Comparison of ENCODE assay signal across 9 mouse cellular contexts in the genomic region with DNA sequence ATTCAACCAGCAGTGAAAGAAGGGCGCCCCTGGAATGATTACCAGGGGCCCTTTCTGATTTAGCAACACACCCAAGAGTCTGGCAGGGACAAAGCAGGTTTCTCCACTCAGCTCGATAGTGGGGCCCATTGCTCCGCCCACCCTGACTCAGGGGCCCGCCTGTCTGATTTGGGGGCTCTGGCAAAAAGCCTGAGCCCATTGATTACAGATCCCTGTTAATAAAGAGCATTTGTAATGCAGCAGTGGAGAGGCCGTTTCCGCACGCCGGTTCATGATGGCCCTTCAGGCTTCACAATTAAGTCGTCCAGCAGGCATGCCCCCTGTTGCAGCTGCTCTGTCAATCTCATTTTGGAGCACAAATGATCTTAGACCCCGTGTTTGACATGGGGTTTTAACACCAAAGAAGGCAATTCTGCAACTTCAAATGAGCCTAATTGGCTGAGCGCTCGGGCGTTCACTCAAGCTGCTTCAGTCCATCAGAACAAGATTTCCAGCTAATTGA.
DNase-seq lines count a peak whose midpoint lies in the region; ATAC-seq lines count a peak whose summit lies in the region.
"Had no signal": no experiment of that assay in that cellular context is flagged by ENCODE, and none has a peak within 500 bp of the region (broad histone marks: within the 10 kb centered on the region; RNA-seq: fewer than 3 reads in every experiment).

No protein-coding gene starts in this region.

- H3K4me2 ChIP-seq in intestine, embryonic 15.5 days (replicated peaks): no peak overlapping the region
- H3K4me2 ChIP-seq in intestine, embryonic 16.5 days (ENCODE audit: low read depth, low read length): no peak overlapping the region
- H3K4me2 ChIP-seq in hindbrain, embryonic 15.5 days: peak overlapping the region; percentile 60
- H3K4me2 ChIP-seq in neural tube, embryonic 11.5 days (ENCODE audit: low read depth): peak overlapping the region; percentile 40

- H3K27me3 ChIP-seq in intestine, embryonic 15.5 days (replicated peaks): no peaks in the 10 kb centered on the region
- H3K27me3 ChIP-seq in intestine, embryonic 16.5 days (replicated peaks; ENCODE audit: control insufficient read depth, insufficient read depth, low read length): no peaks in the 10 kb centered on the region
- peaks cover 18% of the 10 kb centered on the region for H3K27me3 ChIP-seq in embryonic facial prominence, embryonic 10.5 days (replicated peaks; ENCODE audit: low read depth, poor library complexity, severe bottlenecking)
- 0 out of 2 replicates have a peak, but pooled peaks cover 5% of the 10 kb centered on the region for H3K27me3 ChIP-seq in hindbrain, embryonic 15.5 days
- H3K27me3 ChIP-seq in neural tube, embryonic 11.5 days (ENCODE audit: control insufficient read depth, insufficient read depth, low read length): no peaks in the 10 kb centered on the region

- H3K4me1 ChIP-seq in intestine, embryonic 15.5 days (replicated peaks): 0 out of 2 replicates have a peak, but pooled peaks cover 4% of the 10 kb centered on the region
- H3K4me1 ChIP-seq in intestine, embryonic 16.5 days (ENCODE audit: control insufficient read depth, insufficient read depth, low read length): no peaks in the 10 kb centered on the region
- peaks cover 14% of the 10 kb centered on the region for H3K4me1 ChIP-seq in embryonic facial prominence, embryonic 10.5 days
- peaks cover 10% of the 10 kb centered on the region for H3K4me1 ChIP-seq in hindbrain, embryonic 15.5 days (replicated peaks)
- H3K4me1 ChIP-seq in neural tube, embryonic 11.5 days (ENCODE audit: control insufficient read depth, insufficient read depth, low read length): 0 out of 2 replicates have a peak, but pooled peaks cover 2% of the 10 kb centered on the region

- H3K9me3 ChIP-seq in intestine, embryonic 15.5 days: no peaks in the 10 kb centered on the region
- no peaks in the 10 kb centered on the region for H3K9me3 ChIP-seq in intestine, embryonic 16.5 days (ENCODE audit: control insufficient read depth, low read length)
- H3K9me3 ChIP-seq in embryonic facial prominence, embryonic 10.5 days: no peaks in the 10 kb centered on the region
- H3K9me3 ChIP-seq in hindbrain, embryonic 15.5 days: no peaks in the 10 kb centered on the region
- H3K9me3 ChIP-seq in neural tube, embryonic 11.5 days (ENCODE audit: control insufficient read depth, low read length): no peaks in the 10 kb centered on the region

- DNase-seq in embryonic facial prominence, embryonic 10.5 days (ENCODE audit: low spot score): peak; percentile 74
- DNase-seq in neural tube, embryonic 11.5 days (ENCODE audit: low spot score): peak; percentile 66
- no peak for DNase-seq in left cerebral cortex, adult 9 months (ENCODE audit: low spot score in 2 of 2)
- DNase-seq in adrenal gland, adult 8-10 months: no peak
- no peak for DNase-seq in spleen, postnatal 4 days (ENCODE audit: low spot score in 2 of 2)
- DNase-seq: gastrocnemius, postnatal 36 days had no signal

- H3K9ac ChIP-seq in intestine, embryonic 15.5 days: no peak overlapping the region
- no peak overlapping the region for H3K9ac ChIP-seq in intestine, embryonic 16.5 days (ENCODE audit: low read depth, low read length)
- H3K9ac ChIP-seq in hindbrain, embryonic 15.5 days: 0 out of 2 replicates have a peak overlapping the region, but pooled peaks have one; percentile 16
- no peak overlapping the region for H3K9ac ChIP-seq in neural tube, embryonic 11.5 days (ENCODE audit: low read length)

- no peak overlapping the region for H3K27ac ChIP-seq in intestine, embryonic 15.5 days
- H3K27ac ChIP-seq in intestine, embryonic 16.5 days (ENCODE audit: low read length): no peak overlapping the region
- H3K27ac ChIP-seq in embryonic facial prominence, embryonic 10.5 days (replicated peaks): peak overlapping the region; percentile 60; the same call in 1 of the 2 replicates
- no peak overlapping the region for H3K27ac ChIP-seq in hindbrain, embryonic 15.5 days (replicated peaks)
- H3K27ac ChIP-seq in neural tube, embryonic 11.5 days (ENCODE audit: low read depth, low read length): no peak overlapping the region

- H3K36me3 ChIP-seq in intestine, embryonic 15.5 days: no peaks in the 10 kb centered on the region
- no peaks in the 10 kb centered on the region for H3K36me3 ChIP-seq in intestine, embryonic 16.5 days (ENCODE audit: control insufficient read depth, insufficient read depth, low read length)
- H3K36me3 ChIP-seq in embryonic facial prominence, embryonic 10.5 days (replicated peaks): no peaks in the 10 kb centered on the region
- H3K36me3 ChIP-seq in hindbrain, embryonic 15.5 days: no peaks in the 10 kb centered on the region
- no peaks in the 10 kb centered on the region for H3K36me3 ChIP-seq in neural tube, embryonic 11.5 days (ENCODE audit: control insufficient read depth, insufficient read depth, low read length)

- peak; percentile 63; the same call in 1 of the 2 replicates for ATAC-seq in intestine, embryonic 15.5 days
- ATAC-seq in intestine, embryonic 16.5 days: no peak; the same call in 1 of the 2 replicates
- peak; percentile 95 for ATAC-seq in hindbrain, embryonic 15.5 days (ENCODE audit: low FRiP score, low read depth)
- peak; percentile 91 for ATAC-seq in neural tube, embryonic 11.5 days (ENCODE audit: insufficient read depth, low FRiP score, low TSS enrichment)

- H3K4me3 ChIP-seq in intestine, embryonic 15.5 days (replicated peaks): no peak overlapping the region
- no peak overlapping the region for H3K4me3 ChIP-seq in intestine, embryonic 16.5 days (ENCODE audit: low read length)
- peak overlapping the region; percentile 45 for H3K4me3 ChIP-seq in embryonic facial prominence, embryonic 10.5 days
- peak overlapping the region; percentile 33 for H3K4me3 ChIP-seq in hindbrain, embryonic 15.5 days
- H3K4me3 ChIP-seq in neural tube, embryonic 11.5 days (ENCODE audit: low read depth, low read length): peak overlapping the region; percentile 18; the same call in 1 of the 2 replicates

- 51% methylated on average over 13 of the region's 13 CpGs for WGBS in intestine, embryonic 15.5 days
- WGBS in intestine, embryonic 16.5 days: 42% methylated on average over 13 of the region's 13 CpGs
- WGBS in embryonic facial prominence, embryonic 10.5 days: 9% methylated on average over 13 of the region's 13 CpGs
- 6% methylated on average over 13 of the region's 13 CpGs for WGBS in hindbrain, embryonic 15.5 days
- 9% methylated on average over 13 of the region's 13 CpGs for WGBS in neural tube, embryonic 11.5 days

Comparison
In these comparisons a context has a peak if more than half of its experiments do, and no peak if none do; other contexts are left out.
1. H3K4me2 ChIP-seq: peak in hindbrain, embryonic 15.5 days (single experiment) and neural tube, embryonic 11.5 days (single experiment); none in intestine, embryonic 15.5 days (single experiment) and intestine, embryonic 16.5 days (single experiment).
2. H3K4me3 ChIP-seq: peak in embryonic facial prominence, embryonic 10.5 days (single experiment), hindbrain, embryonic 15.5 days (single experiment) and neural tube, embryonic 11.5 days (single experiment); none in intestine, embryonic 15.5 days (single experiment) and intestine, embryonic 16.5 days (single experiment).
3. DNase-seq: peak in embryonic facial prominence, embryonic 10.5 days (single experiment) and neural tube, embryonic 11.5 days (single experiment); none in left cerebral cortex, adult 9 months (0 of 2), adrenal gland, adult 8-10 months (single experiment) and spleen, postnatal 4 days (0 of 2).